Mouse (Mus musculus) hindbrain, embryonic 10.5 days (tissue): ENCODE results near the gene Gm7075. TPM values are rescaled to one million over a fixed set of nuclear protein-coding genes. Genes with fewer than 3 reads are reported as not detected.
"Not testable (repeated sequence)": the region's sequence is repeated elsewhere in the genome, so short reads cannot be mapped to it uniquely, and the experiment has no call there.

Experiments used
- DNase-seq: peaks from one replicate; pipeline ENCODE4 v3.0.0-alpha.2; 2017; ENCODE audit warnings: low spot score
- H3K27ac ChIP-seq: fragments of 300-500 bp; sonication (generic); 2 replicates; pipeline ENCODE4 v1.5.1; 2016; ENCODE audit warnings: mild to moderate bottlenecking, moderate library complexity
- H3K27me3 ChIP-seq: fragments of 300-500 bp; sonication (generic); 2 replicates; pipeline ENCODE4 v1.6.1; 2016; ENCODE audit warnings: mild to moderate bottlenecking; ENCODE audit not compliant: poor library complexity, insufficient read depth, severe bottlenecking
- H3K36me3 ChIP-seq: fragments of 300-500 bp; sonication (generic); 2 replicates; pipeline ENCODE4 v1.6.1; 2016; ENCODE audit warnings: mild to moderate bottlenecking, moderate library complexity
- H3K4me1 ChIP-seq: fragments of 300-500 bp; sonication (generic); replicated peaks from 2 replicates; pipeline ENCODE4 v1.6.1; 2016; ENCODE audit warnings: mild to moderate bottlenecking
- H3K4me3 ChIP-seq: fragments of 300-500 bp; sonication (generic); 2 replicates; pipeline ENCODE4 v1.5.1; 2016; ENCODE audit warnings: mild to moderate bottlenecking, moderate library complexity
- H3K9me3 ChIP-seq: fragments of 300-500 bp; sonication (generic); 2 replicates; pipeline ENCODE4 v1.6.1; 2016; ENCODE audit warnings: mild to moderate bottlenecking, moderate library complexity
- WGBS: fragments of 180-500 bp; shearing (Covaris S2); methylation state at CpG from one replicate; pipeline ENCODE4 v1.1.7; 2016; 5-methylcytosine and 5-hydroxymethylcytosine counted together
- polyA plus RNA-seq: library from polyadenylated mRNA; unstranded; fragments of >200 nt; fragmentation: Nextera tagmentation; extraction: Ambion mirVana; gene quantifications from 2 replicates; pipeline ENCODE4 v1.2.1, GENCODE M21; 2016

Gene Gm7075
- polyA plus RNA-seq, 1 experiment from 2014 or later = not detected

GRCm38 (mm10) chr10:63429785-63430305, 8.3 kb upstream of the Gm7075 start, which contains the start of gene Ctnna3:
Gene Ctnna3, plus strand, starts transcription at chr10:63430098.
- Histone ChIP-seq H3K9me3 (no peaks in the 10 kb centered on the region), H3K4me3 (peak within 1 kb of the TSS; percentile 78), H3K27ac (peak within 1 kb of the TSS; percentile 93), H3K4me1 (0 out of 2 replicates have a peak, but pooled peaks cover 9% of the 10 kb centered on the region), H3K36me3 (no peaks in the 10 kb centered on the region), H3K27me3 (no peaks in the 10 kb centered on the region)
- DNase-seq = peak; percentile 91
- WGBS = under 1% methylated on average over 55 of the region's 55 CpGs

GRCm38 (mm10) chr10:63429380-63429779, 7.8 kb upstream of the Gm7075 start:
- H3K4me3 ChIP-seq = peak overlapping the region; percentile 78
- H3K9me3 ChIP-seq = no peaks in the 10 kb centered on the region
- H3K4me1 ChIP-seq = 0 out of 2 replicates have a peak, but pooled peaks cover 9% of the 10 kb centered on the region
- H3K36me3 ChIP-seq = no peaks in the 10 kb centered on the region
- WGBS = under 1% methylated on average over 34 of the region's 34 CpGs
- H3K27ac ChIP-seq = peak overlapping the region; percentile 93
- peak; percentile 100 for DNase-seq
- no peaks in the 10 kb centered on the region for H3K27me3 ChIP-seq

- Histone ChIP-seq H3K27me3 (no peaks in the 10 kb centered on the region), H3K27ac (peak overlapping the region; percentile 68; the same call in 1 of the 2 replicates), H3K4me1 (0 out of 2 replicates have a peak, but pooled peaks cover 9% of the 10 kb centered on the region), H3K9me3 (no peaks in the 10 kb centered on the region), H3K36me3 (no peaks in the 10 kb centered on the region), H3K4me3 (peak overlapping the region; percentile 78)
- WGBS = 6% methylated on average over 11 of the region's 11 CpGs
- DNase-seq = no peak
Measured at GRCm38 (mm10) chr10:63429023-63429340, 7.4 kb upstream of the Gm7075 start.

- Histone ChIP-seq H3K9me3 (no peaks in the 10 kb centered on the region), H3K4me3 (peak overlapping the region; percentile 78), H3K4me1 (0 out of 2 replicates have a peak, but pooled peaks cover 9% of the 10 kb centered on the region), H3K36me3 (no peaks in the 10 kb centered on the region), H3K27ac (peak overlapping the region; percentile 68; the same call in 1 of the 2 replicates), H3K27me3 (no peaks in the 10 kb centered on the region)
- peak; percentile 59 for DNase-seq
- 28% methylated on average over 19 of the region's 19 CpGs for WGBS
Measured at GRCm38 (mm10) chr10:63428243-63429022, 6.8 kb upstream of the Gm7075 start.

- Histone ChIP-seq H3K9me3 (no peaks in the 10 kb centered on the region), H3K27ac (no peak overlapping the region), H3K36me3 (no peaks in the 10 kb centered on the region), H3K4me3 (no peak overlapping the region), H3K27me3 (no peaks in the 10 kb centered on the region), H3K4me1 (0 out of 2 replicates have a peak, but pooled peaks cover 9% of the 10 kb centered on the region)
- 79% methylated on average over 8 of the region's 8 CpGs for WGBS
- DNase-seq = no peak
Measured at GRCm38 (mm10) chr10:63427146-63427545, 5.6 kb upstream of the Gm7075 start.

GRCm38 (mm10) chr10:63424475-63424814, 2.9 kb upstream of the Gm7075 start:
- H3K27me3 ChIP-seq = no peaks in the 10 kb centered on the region
- H3K36me3 ChIP-seq = no peaks in the 10 kb centered on the region
- no peak for DNase-seq
- no peak overlapping the region for H3K4me3 ChIP-seq
- 0 out of 2 replicates have a peak, but pooled peaks cover 9% of the 10 kb centered on the region for H3K4me1 ChIP-seq
- no peaks in the 10 kb centered on the region for H3K9me3 ChIP-seq
- no peak overlapping the region for H3K27ac ChIP-seq

GRCm38 (mm10) chr10:63423591-63424474, 2.2 kb upstream of the Gm7075 start:
- H3K27me3 ChIP-seq = no peaks in the 10 kb centered on the region
- DNase-seq = no peak
- WGBS = 86% methylated on average over 9 of the region's 9 CpGs
- no peaks in the 10 kb centered on the region for H3K36me3 ChIP-seq
- no peaks in the 10 kb centered on the region for H3K9me3 ChIP-seq
- H3K4me1 ChIP-seq = 0 out of 2 replicates have a peak, but pooled peaks cover 9% of the 10 kb centered on the region
- no peak overlapping the region for H3K27ac ChIP-seq
- no peak overlapping the region for H3K4me3 ChIP-seq

- Histone ChIP-seq H3K36me3 (no peaks in the 10 kb centered on the region), H3K27ac (no peak overlapping the region), H3K27me3 (no peaks in the 10 kb centered on the region), H3K9me3 (no peaks in the 10 kb centered on the region), H3K4me3 (no peak overlapping the region), H3K4me1 (0 out of 2 replicates have a peak, but pooled peaks cover 4% of the 10 kb centered on the region)
- DNase-seq = no peak
- WGBS = 87% methylated on average over 5 of the region's 5 CpGs
Measured at GRCm38 (mm10) chr10:63422736-63422992, 1.1 kb upstream of the Gm7075 start.

GRCm38 (mm10) chr10:63417061-63417460, 4.5 kb downstream of the Gm7075 start:
- Histone ChIP-seq H3K27ac (no peak overlapping the region), H3K36me3 (no peaks in the 10 kb centered on the region), H3K4me1 (no peaks in the 10 kb centered on the region), H3K4me3 (no peak overlapping the region), H3K9me3 (no peaks in the 10 kb centered on the region), H3K27me3 (no peaks in the 10 kb centered on the region)
- WGBS = 70% methylated on average over 5 of the region's 5 CpGs
- no peak for DNase-seq

GRCm38 (mm10) chr10:63415850-63416249, 5.7 kb downstream of the Gm7075 start:
- no peak overlapping the region for H3K4me3 ChIP-seq

GRCm38 (mm10) chr10:63415287-63415686, 6.3 kb downstream of the Gm7075 start:
- Histone ChIP-seq H3K27ac (no peak overlapping the region), H3K4me3 (no peak overlapping the region), H3K36me3 (no peaks in the 10 kb centered on the region), H3K9me3 (no peaks in the 10 kb centered on the region), H3K4me1 (0 out of 2 replicates have a peak, but pooled peaks cover under 1% of the 10 kb centered on the region), H3K27me3 (no peaks in the 10 kb centered on the region)
- WGBS = 89% methylated on average over 7 of the region's 7 CpGs
- DNase-seq = no peak

More at GRCm38 (mm10) chr10:63415850-63416249, 5.7 kb downstream of the Gm7075 start:
- Histone ChIP-seq H3K9me3 (no peaks in the 10 kb centered on the region), H3K4me1 (no peaks in the 10 kb centered on the region), H3K27ac (no peak overlapping the region), H3K27me3 (no peaks in the 10 kb centered on the region), H3K36me3 (no peaks in the 10 kb centered on the region)
- no peak for DNase-seq
- 58% methylated on average over 7 of the region's 7 CpGs for WGBS

- Histone ChIP-seq H3K27me3 (no peaks in the 10 kb centered on the region), H3K9me3 (no peaks in the 10 kb centered on the region), H3K27ac (no peak overlapping the region), H3K4me1 (peaks cover 4% of the 10 kb centered on the region; the same call in 1 of the 2 replicates), H3K4me3 (no peak overlapping the region), H3K36me3 (no peaks in the 10 kb centered on the region)
- no peak for DNase-seq
- WGBS = 89% methylated on average over 17 of the region's 17 CpGs
Measured at GRCm38 (mm10) chr10:63412756-63413155, 8.8 kb downstream of the Gm7075 start.

GRCm38 (mm10) chr10:63411674-63412073, 9.9 kb downstream of the Gm7075 start:
- H3K4me1 ChIP-seq, H3K4me3 ChIP-seq, H3K9me3 ChIP-seq, H3K27ac ChIP-seq, H3K36me3 ChIP-seq, H3K27me3 ChIP-seq, DNase-seq: not testable (repeated sequence)
- 86% methylated on average over 7 of the region's 7 CpGs for WGBS
